Mouse (Mus musculus) MEL (cell line): Measurements from ENCODE around the gene Hmmr. TPM values are rescaled to one million over a fixed set of nuclear protein-coding genes. Genes with fewer than 3 reads are reported as not detected.

ENCODE experiments used
- DNase-seq: peaks from one replicate; pipeline ENCODE4 v3.0.0; 2011; ENCODE audit warnings: low read depth, low spot score
- H3K27ac ChIP-seq: 2 replicates; pipeline ENCODE4 v1.5.1; 2012; ENCODE audit warnings: low read depth, mild to moderate bottlenecking, control low read depth, low read length, moderate library complexity; ENCODE audit not compliant: control insufficient read depth
- H3K27me3 ChIP-seq, 2 experiments: fragments of 150-350 bp in 1 of 2; sonication (generic) in 1 of 2; 2 replicates each; pipeline ENCODE4 v1.6.1; 2012; ENCODE audit warnings: low read length in 2 of 2, mild to moderate bottlenecking in 2 of 2, improper control_type of control experiment in 1 of 2, moderate library complexity in 1 of 2; ENCODE audit not compliant: insufficient read depth in 2 of 2, control insufficient read depth in 1 of 2
- H3K36me3 ChIP-seq, 2 experiments: 2 replicates each; pipeline ENCODE4 v1.6.1; 2012 to 2014; ENCODE audit warnings: low read length in 2 of 2, improper control_type of control experiment in 1 of 2, inconsistent platforms in 1 of 2, mild to moderate bottlenecking in 1 of 2; ENCODE audit not compliant: insufficient read depth in 2 of 2, control insufficient read depth in 1 of 2
- H3K4me1 ChIP-seq, 2 experiments: fragments of 150-350 bp in 1 of 2; sonication (generic) in 1 of 2; 2 replicates each; pipeline ENCODE4 v1.6.1; 2012; ENCODE audit warnings: low read length in 2 of 2, improper control_type of control experiment in 1 of 2, mild to moderate bottlenecking in 1 of 2; ENCODE audit not compliant: insufficient read depth in 2 of 2, control insufficient read depth in 1 of 2
- H3K4me3 ChIP-seq, 2 experiments: fragments of 150-350 bp in 1 of 2; sonication (generic) in 1 of 2; 2 replicates each; pipeline ENCODE4 v1.5.1; 2012; ENCODE audit warnings: low read depth in 2 of 2, low read length in 2 of 2, mild to moderate bottlenecking in 2 of 2, moderate library complexity in 2 of 2, control low read depth in 1 of 2, improper control_type of control experiment in 1 of 2; ENCODE audit not compliant: control insufficient read depth in 1 of 2, insufficient read depth in 1 of 2
- H3K79me2 ChIP-seq: 2 replicates; pipeline ENCODE4 v1.6.1; 2012; ENCODE audit warnings: mild to moderate bottlenecking, low read length, moderate library complexity; ENCODE audit not compliant: control insufficient read depth, poor library complexity, insufficient read depth
- H3K9ac ChIP-seq: 2 replicates; pipeline ENCODE4 v1.6.1; 2012; ENCODE audit warnings: low read depth, mild to moderate bottlenecking, control low read depth, low read length, moderate library complexity; ENCODE audit not compliant: control insufficient read depth, poor library complexity, severe bottlenecking
- H3K9me3 ChIP-seq: fragments of 150-350 bp; sonication (generic); replicated peaks from 2 replicates; pipeline ENCODE4 v1.6.1; 2012; ENCODE audit warnings: mild to moderate bottlenecking, low read length, improper control_type of control experiment, moderate library complexity; ENCODE audit not compliant: insufficient read depth
- CHD2 ChIP-seq: IDR thresholded peaks from 2 replicates; pipeline ENCODE4 v1.6.1; 2011; ENCODE audit warnings: low read length, improper control_type of control experiment
- CTCF ChIP-seq, 3 experiments: IDR thresholded peaks in 2 of 3; conservative IDR thresholded peaks in 1 of 3; 2 replicates each; pipeline ENCODE4 v1.5.1; 2011 to 2012; ENCODE audit warnings: low read length in 3 of 3, low read depth in 2 of 3, mild to moderate bottlenecking in 2 of 3, improper control_type of control experiment in 1 of 3, inconsistent platforms in 1 of 3, mixed read lengths in 1 of 3, moderate library complexity in 1 of 3; ENCODE audit not compliant: control insufficient read depth in 1 of 3, insufficient read depth in 1 of 3, poor library complexity in 1 of 3, severe bottlenecking in 1 of 3
- ELF1 ChIP-seq: IDR thresholded peaks from 2 replicates; pipeline ENCODE4 v1.6.1; 2014; ENCODE audit warnings: low read depth, mild to moderate bottlenecking, inconsistent platforms, low read length, improper control_type of control experiment, moderate library complexity
- EP300 ChIP-seq, 2 experiments: IDR thresholded peaks; 2 replicates each; pipeline ENCODE4 v1.6.1; 2011; ENCODE audit warnings: improper control_type of control experiment in 2 of 2, low read length in 2 of 2, low read depth in 1 of 2, mild to moderate bottlenecking in 1 of 2
- ETS1 ChIP-seq: IDR thresholded peaks from 2 replicates; pipeline ENCODE4 v1.6.1; 2012; ENCODE audit warnings: low read depth, mild to moderate bottlenecking, inconsistent platforms, low read length, improper control_type of control experiment, moderate library complexity
- GATA1 ChIP-seq: IDR thresholded peaks from 2 replicates; pipeline ENCODE4 v1.6.1; 2011; ENCODE audit warnings: low read depth, low read length, improper control_type of control experiment
- HCFC1 ChIP-seq: IDR thresholded peaks from 2 replicates; pipeline ENCODE4 v1.6.1; 2012; ENCODE audit warnings: low read depth, mild to moderate bottlenecking, inconsistent platforms, low read length, improper control_type of control experiment, moderate library complexity
- JUND ChIP-seq: IDR thresholded peaks from 2 replicates; pipeline ENCODE4 v1.6.1; 2011; ENCODE audit warnings: low read depth, mild to moderate bottlenecking, improper control_type of control experiment, low read length
- KAT2A ChIP-seq: conservative IDR thresholded peaks from 2 replicates; pipeline ENCODE4 v1.6.1; 2012; ENCODE audit warnings: low read depth, low read length, improper control_type of control experiment, inconsistent platforms
- MAX ChIP-seq: IDR thresholded peaks from 2 replicates; pipeline ENCODE4 v1.6.1; 2011; ENCODE audit warnings: low read length, improper control_type of control experiment
- MAZ ChIP-seq: IDR thresholded peaks from 2 replicates; pipeline ENCODE4 v1.6.1; 2012; ENCODE audit warnings: low read depth, mild to moderate bottlenecking, inconsistent platforms, low read length, improper control_type of control experiment
- MXI1 ChIP-seq: IDR thresholded peaks from 2 replicates; pipeline ENCODE4 v1.6.1; 2011; ENCODE audit warnings: mild to moderate bottlenecking, low read depth, low read length, improper control_type of control experiment
- MYB ChIP-seq: IDR thresholded peaks from 2 replicates; pipeline ENCODE4 v1.6.1; 2011; ENCODE audit warnings: mild to moderate bottlenecking, low read depth, low read length, improper control_type of control experiment
- MYC ChIP-seq: IDR thresholded peaks from 2 replicates; pipeline ENCODE4 v1.6.1; 2011; ENCODE audit warnings: low read depth, mild to moderate bottlenecking, low read length, improper control_type of control experiment, moderate library complexity
- NELFE ChIP-seq: IDR thresholded peaks from 2 replicates; pipeline ENCODE4 v1.6.1; 2011; ENCODE audit warnings: low read depth, low read length, improper control_type of control experiment
- NRF1 ChIP-seq: IDR thresholded peaks from 2 replicates; pipeline ENCODE4 v1.6.1; 2014; ENCODE audit warnings: low read depth, mild to moderate bottlenecking, inconsistent platforms, low read length, improper control_type of control experiment, moderate library complexity; ENCODE audit not compliant: poor library complexity, insufficient read depth, severe bottlenecking
- POLR2AphosphoS2 ChIP-seq: IDR thresholded peaks from 2 replicates; pipeline ENCODE4 v1.6.1; 2011; ENCODE audit warnings: low read length, improper control_type of control experiment
- POLR2AphosphoS5 ChIP-seq: IDR thresholded peaks from 2 replicates; pipeline ENCODE4 v1.6.1; 2012; ENCODE audit warnings: low read depth, borderline replicate concordance, mild to moderate bottlenecking, inconsistent platforms, low read length, moderate library complexity, mixed read lengths
- RAD21 ChIP-seq: IDR thresholded peaks from 2 replicates; pipeline ENCODE4 v1.6.1; 2011; ENCODE audit warnings: mild to moderate bottlenecking, low read depth, low read length, improper control_type of control experiment
- RCOR1 ChIP-seq: IDR thresholded peaks from 2 replicates; pipeline ENCODE4 v1.6.1; 2012; ENCODE audit warnings: low read depth, mild to moderate bottlenecking, inconsistent platforms, low read length, improper control_type of control experiment
- SIN3A ChIP-seq: IDR thresholded peaks from 2 replicates; pipeline ENCODE4 v1.6.1; 2012; ENCODE audit warnings: low read length, improper control_type of control experiment, inconsistent platforms
- SMC3 ChIP-seq: IDR thresholded peaks from 2 replicates; pipeline ENCODE4 v1.6.1; 2011; ENCODE audit warnings: low read depth, low read length, improper control_type of control experiment
- TAL1 ChIP-seq: IDR thresholded peaks from 2 replicates; pipeline ENCODE4 v1.6.1; 2012; ENCODE audit warnings: mild to moderate bottlenecking, inconsistent platforms, low read length, moderate library complexity, mixed read lengths
- TBP ChIP-seq: IDR thresholded peaks from 2 replicates; pipeline ENCODE4 v1.8.0; 2011; ENCODE audit warnings: low read depth, low read length, improper control_type of control experiment
- TCF12 ChIP-seq: IDR thresholded peaks from 2 replicates; pipeline ENCODE4 v1.6.1; 2014; ENCODE audit warnings: low read depth, mild to moderate bottlenecking, inconsistent platforms, low read length, improper control_type of control experiment, moderate library complexity
- UBTF ChIP-seq: IDR thresholded peaks from 2 replicates; pipeline ENCODE4 v1.6.1; 2012; ENCODE audit warnings: low read depth, mild to moderate bottlenecking, inconsistent platforms, low read length, improper control_type of control experiment, moderate library complexity, borderline replicate concordance; ENCODE audit not compliant: insufficient read depth
- USF1 ChIP-seq: IDR thresholded peaks from 2 replicates; pipeline ENCODE4 v1.6.1; 2014; ENCODE audit warnings: low read depth, mild to moderate bottlenecking, inconsistent platforms, low read length, improper control_type of control experiment, moderate library complexity
- USF2 ChIP-seq, 2 experiments: IDR thresholded peaks; 2 replicates each; pipeline ENCODE4 v1.6.1; 2011 to 2012; ENCODE audit warnings: improper control_type of control experiment in 2 of 2, low read length in 2 of 2, borderline replicate concordance in 1 of 2, inconsistent platforms in 1 of 2, low read depth in 1 of 2, mild to moderate bottlenecking in 1 of 2; ENCODE audit not compliant: insufficient read depth in 1 of 2
- ZC3H11A ChIP-seq: IDR thresholded peaks from 2 replicates; pipeline ENCODE4 v1.6.1; 2012; ENCODE audit warnings: low read depth, mild to moderate bottlenecking, inconsistent platforms, low read length, improper control_type of control experiment
- ZKSCAN1 ChIP-seq: IDR thresholded peaks from 2 replicates; pipeline ENCODE4 v1.6.1; 2012; ENCODE audit warnings: low read depth, mild to moderate bottlenecking, inconsistent platforms, low read length, improper control_type of control experiment, moderate library complexity
- ZMIZ1 ChIP-seq: IDR thresholded peaks from 2 replicates; pipeline ENCODE4 v1.6.1; 2012; ENCODE audit warnings: low read depth, mild to moderate bottlenecking, inconsistent platforms, low read length, improper control_type of control experiment, moderate library complexity
- ZNF384 ChIP-seq: IDR thresholded peaks from 2 replicates; pipeline ENCODE4 v1.6.1; 2012; ENCODE audit warnings: low read depth, mild to moderate bottlenecking, inconsistent platforms, low read length, improper control_type of control experiment
- polyA plus RNA-seq, 2 experiments: library from polyadenylated mRNA; stranded (reverse) in 1 of 2; unstranded in 1 of 2; fragments of >175 nt in 1 of 2; fragments of >200 nt in 1 of 2; gene quantifications; 2 replicates each; pipeline versions ENCODE4 v1.2.1 to v1.2.4; 2012; ENCODE audit warnings: low replicate concordance in 2 of 2, low read depth in 1 of 2; ENCODE audit not compliant: insufficient read length in 2 of 2, insufficient read depth in 1 of 2, missing spikeins in 1 of 2
- total RNA-seq: library from RNA; depleted of rRNA; stranded (reverse); fragments of 300-350 nt; gene quantifications from 2 replicates; pipeline ENCODE4 v1.2.3, GENCODE M21; 2012

The Hmmr gene
- total and polyA plus RNA-seq, 3 experiments = 40.6 to 74.5 (median 55.6) TPM

- no peaks in the 10 kb centered on the region for H3K36me3 ChIP-seq
- H3K9ac ChIP-seq = no peak overlapping the region
- TF ChIP-seq MYC (no peak), ETS1 (no peak), ZKSCAN1 (no peak), ZNF384 (no peak), TAL1 (no peak), JUND (no peak), ELF1 (no peak), POLR2AphosphoS5 (no peak), RAD21 (no peak), USF1 (no peak), MYB (no peak), ZC3H11A (no peak), MAX (no peak), CHD2 (no peak), NRF1 (no peak), TCF12 (no peak), KAT2A (no peak), UBTF (no peak), TBP (no peak)
- H3K4me3 ChIP-seq = no peak overlapping the region
- no peak for DNase-seq
- no peaks in the 10 kb centered on the region for H3K9me3 ChIP-seq
- H3K27me3 ChIP-seq = peaks cover 4 to 12% of the 10 kb centered on the region in 2 experiments
- no peaks in the 10 kb centered on the region for H3K79me2 ChIP-seq
- H3K4me1 ChIP-seq = peaks cover 0 to 3% of the 10 kb centered on the region in 2 experiments; a peak in 1 of 4 replicates
- no peak overlapping the region for H3K27ac ChIP-seq
Measured at GRCm38 (mm10) chr11:40764690-40765089, 31.5 kb upstream of the Hmmr start.

GRCm38 (mm10) chr11:40763395-40763794 is 30.2 kb upstream of the Hmmr start:
- no peaks in the 10 kb centered on the region for H3K36me3 ChIP-seq
- no peak overlapping the region for H3K9ac ChIP-seq
- no peaks in the 10 kb centered on the region for H3K9me3 ChIP-seq
- H3K4me1 ChIP-seq = peaks cover 0 to 3% of the 10 kb centered on the region in 2 experiments; a peak in 1 of 4 replicates
- DNase-seq = peak; percentile 67
- peaks cover 4 to 11% of the 10 kb centered on the region in 2 experiments for H3K27me3 ChIP-seq
- H3K79me2 ChIP-seq = no peaks in the 10 kb centered on the region
- no peak overlapping the region for H3K27ac ChIP-seq
- H3K4me3 ChIP-seq = no peak overlapping the region
- no peak for TF ChIP-seq GATA1
- TF ChIP-seq RAD21 = peak; percentile 69
- no peak for TF ChIP-seq RCOR1
- TF ChIP-seq UBTF = no peak
- peak; percentile 67 to 73 (median 69) for TF ChIP-seq CTCF (IDR thresholded peaks at IDR 0.05 in 2 of 3, conservative IDR thresholded peaks at IDR 0.05 in 1 of 3; ENCODE audit: control insufficient read depth in 1 of 3, insufficient read depth in 1 of 3, low read depth in 2 of 3, low read length in 3 of 3, poor library complexity in 1 of 3, severe bottlenecking in 1 of 3)
- TF ChIP-seq POLR2AphosphoS5 = no peak
- TF ChIP-seq USF2 (IDR thresholded peaks at IDR 0.05; ENCODE audit: borderline replicate concordance in 1 of 2, insufficient read depth in 1 of 2, low read depth in 1 of 2, low read length in 2 of 2) = no peak
- no peak for TF ChIP-seq POLR2AphosphoS2
- no peak for TF ChIP-seq ZMIZ1
- peak; percentile 64 for TF ChIP-seq SMC3
- no peak for TF ChIP-seq NELFE
- TF ChIP-seq EP300 (IDR thresholded peaks at IDR 0.05; ENCODE audit: low read depth in 1 of 2, low read length in 2 of 2) = no peak
- no peak for TF ChIP-seq HCFC1
- no peak for TF ChIP-seq MAX
- no peak for TF ChIP-seq ZKSCAN1
- no peak for TF ChIP-seq MAZ
- TF ChIP-seq JUND = no peak
- no peak for TF ChIP-seq MXI1
- TF ChIP-seq ELF1 = no peak
- TF ChIP-seq TBP = no peak
- TF ChIP-seq ZC3H11A = peak; percentile 41; the same call in 1 of the 2 replicates
- TF ChIP-seq SIN3A = no peak
